Mouse (Mus musculus): ENCODE results near the gene Pigt. TPM values are rescaled to one million over a fixed set of nuclear protein-coding genes. Genes with fewer than 3 reads are reported as not detected.

Pigt gene
- polyA plus RNA-seq, 1 experiment = 103 TPM

- H3K4me3 ChIP-seq (replicated peaks) = no peak overlapping the region
- no peaks in the 10 kb centered on the region for H3K36me3 ChIP-seq (replicated peaks; ENCODE audit: low read length)
- TF ChIP-seq FLI1 (IDR thresholded peaks at IDR 0.05; ENCODE audit: low read length) (no peak), GATA1 (IDR thresholded peaks at IDR 0.05; ENCODE audit: borderline replicate concordance, low read length) (no peak)
- H3K27me3 ChIP-seq (replicated peaks) = peaks cover 71% of the 10 kb centered on the region
- no peaks in the 10 kb centered on the region for H3K4me1 ChIP-seq
- H3K9me3 ChIP-seq = 0 out of 2 replicates have a peak, but pooled peaks cover 3% of the 10 kb centered on the region
Observed at GRCm38 (mm10) chr2:164550895-164551269, 53.6 kb downstream of the Pigt start.

GRCm38 (mm10) chr2:164551502-164551901 is 54.2 kb downstream of the Pigt start:
- H3K36me3 ChIP-seq (replicated peaks; ENCODE audit: low read length) = no peaks in the 10 kb centered on the region
- H3K4me3 ChIP-seq (replicated peaks) = no peak overlapping the region
- 0 out of 2 replicates have a peak, but pooled peaks cover 3% of the 10 kb centered on the region for H3K9me3 ChIP-seq
- TF ChIP-seq FLI1 (IDR thresholded peaks at IDR 0.05; ENCODE audit: low read length) (no peak), GATA1 (IDR thresholded peaks at IDR 0.05; ENCODE audit: borderline replicate concordance, low read length) (no peak)
- no peaks in the 10 kb centered on the region for H3K4me1 ChIP-seq
- peaks cover 75% of the 10 kb centered on the region for H3K27me3 ChIP-seq (replicated peaks)

Other genes starting within 250 kb of the Pigt start
- gene Svs3b, start 240.9 kb upstream of the Pigt start, polyA plus RNA-seq (2012; ENCODE audit: insufficient read depth, low replicate concordance) = not detected in 2 replicates
- gene Svs4, start 219.1 kb upstream of the Pigt start, polyA plus RNA-seq (2012; ENCODE audit: insufficient read depth, low replicate concordance) = not detected in 2 replicates
- gene Svs3a, start 208.3 kb upstream of the Pigt start, polyA plus RNA-seq (2012; ENCODE audit: insufficient read depth, low replicate concordance) = not detected in 2 replicates
- not detected in 2 replicates for gene Svs6, start 180.8 kb upstream of the Pigt start, polyA plus RNA-seq (2012; ENCODE audit: insufficient read depth, low replicate concordance)
- gene Svs5, start 164.8 kb upstream of the Pigt start, polyA plus RNA-seq (2012; ENCODE audit: insufficient read depth, low replicate concordance) = not detected in 2 replicates
- 10.8 and 19.1 TPM in 2 replicates for gene Slpi, start 108.4 kb upstream of the Pigt start, polyA plus RNA-seq (2012; ENCODE audit: insufficient read depth, low replicate concordance)
- 0.18 TPM in 1 of 2 replicates, not detected in the other for gene Rbpjl, start 94.4 kb upstream of the Pigt start, polyA plus RNA-seq (2012; ENCODE audit: insufficient read depth, low replicate concordance)
- gene Matn4, start 92.4 kb upstream of the Pigt start, polyA plus RNA-seq (2012; ENCODE audit: insufficient read depth, low replicate concordance) = not detected in 2 replicates
- gene Sdc4, start 53.6 kb upstream of the Pigt start, polyA plus RNA-seq (2012; ENCODE audit: insufficient read depth, low replicate concordance) = 0.78 and 6.1 TPM in 2 replicates
- 63.1 and 105 TPM in 2 replicates for gene Sys1, start 40.6 kb upstream of the Pigt start, polyA plus RNA-seq (2012; ENCODE audit: insufficient read depth, low replicate concordance)
- gene Gm20458, start 36.6 kb upstream of the Pigt start, polyA plus RNA-seq (2012; ENCODE audit: insufficient read depth, low replicate concordance) = 2.4 TPM in 1 of 2 replicates, not detected in the other
- gene Trp53tg5, start 23.8 kb upstream of the Pigt start, polyA plus RNA-seq (2012; ENCODE audit: insufficient read depth, low replicate concordance) = not detected in 2 replicates
- gene Dbndd2, start 11.4 kb upstream of the Pigt start, polyA plus RNA-seq (2012; ENCODE audit: insufficient read depth, low replicate concordance) = 1.7 and 4.2 TPM in 2 replicates
- gene Wfdc2, start 64.9 kb downstream of the Pigt start, polyA plus RNA-seq (2012; ENCODE audit: insufficient read depth, low replicate concordance) = 0.48 TPM in 1 of 2 replicates, not detected in the other
- gene Spint3, start 75.9 kb downstream of the Pigt start, polyA plus RNA-seq (2012; ENCODE audit: insufficient read depth, low replicate concordance) = not detected in 2 replicates
- gene Wfdc6a, start 87.9 kb downstream of the Pigt start, polyA plus RNA-seq (2012; ENCODE audit: insufficient read depth, low replicate concordance) = not detected in 2 replicates
- not detected in 2 replicates for gene Eppin, start 96.1 kb downstream of the Pigt start, polyA plus RNA-seq (2012; ENCODE audit: insufficient read depth, low replicate concordance)
- gene Wfdc6b, start 116.0 kb downstream of the Pigt start, polyA plus RNA-seq (2012; ENCODE audit: insufficient read depth, low replicate concordance) = not detected in 2 replicates
- gene Wfdc8, start 116.1 kb downstream of the Pigt start, polyA plus RNA-seq (2012; ENCODE audit: insufficient read depth, low replicate concordance) = 0.68 TPM in 1 of 2 replicates, not detected in the other
- not detected in 2 replicates for gene Wfdc16, start 141.3 kb downstream of the Pigt start, polyA plus RNA-seq (2012; ENCODE audit: insufficient read depth, low replicate concordance)
- gene Wfdc10, start 158.5 kb downstream of the Pigt start, polyA plus RNA-seq (2012; ENCODE audit: insufficient read depth, low replicate concordance) = not detected in 2 replicates
- not detected in 2 replicates for gene Wfdc9, start 159.1 kb downstream of the Pigt start, polyA plus RNA-seq (2012; ENCODE audit: insufficient read depth, low replicate concordance)
- gene Wfdc11, start 176.6 kb downstream of the Pigt start, polyA plus RNA-seq (2012; ENCODE audit: insufficient read depth, low replicate concordance) = not detected in 2 replicates
- gene Wfdc13, start 187.6 kb downstream of the Pigt start, polyA plus RNA-seq (2012; ENCODE audit: insufficient read depth, low replicate concordance) = not detected in 2 replicates
- not detected in 2 replicates for gene Spint4, start 201.0 kb downstream of the Pigt start, polyA plus RNA-seq (2012; ENCODE audit: insufficient read depth, low replicate concordance)
- gene Spint5, start 217.8 kb downstream of the Pigt start, polyA plus RNA-seq (2012; ENCODE audit: insufficient read depth, low replicate concordance) = not detected in 2 replicates
- not detected in 2 replicates for gene Wfdc3, start 248.4 kb downstream of the Pigt start, polyA plus RNA-seq (2012; ENCODE audit: insufficient read depth, low replicate concordance)
- 41.6 and 49.2 TPM in 2 replicates for gene Dnttip1, start 248.5 kb downstream of the Pigt start, polyA plus RNA-seq (2012; ENCODE audit: insufficient read depth, low replicate concordance)

Data from megakaryocyte, embryonic 14.5 days (primary cell).